8 mouse cellular contexts compared by ENCODE assay signal in genomic region chr3:51408561-51409183, GRCm38 (mm10). TPM values are rescaled to one million over a fixed set of nuclear protein-coding genes. Genes with fewer than 3 reads are reported as not detected.
DNase-seq lines count a peak whose midpoint lies in the region; ATAC-seq lines count a peak whose summit lies in the region.

Gene Ndufc1, minus strand, starts transcription at chr3:51408988.

- DNase-seq in adipocyte (ENCODE audit: low spot score) = peak; percentile 93
- DNase-seq in embryo, embryonic 10 days (ENCODE audit: low spot score) = peak; percentile 96
- DNase-seq in gastrocnemius, postnatal 14 days = peak; percentile 98
- peak; percentile 94 to 97 for DNase-seq in left cerebral cortex, postnatal 10 days (ENCODE audit: extremely low spot score in 1 of 2, low spot score in 2 of 2)
- peak; percentile 93 for DNase-seq in right cerebral cortex, postnatal 25 days
- peak; percentile 95 to 98 for DNase-seq in urinary bladder, postnatal 4 days (ENCODE audit: low spot score in 2 of 2)

- peak; percentile 98 for ATAC-seq in inflammation-experienced regulatory T-cells, adult 6 months
- ATAC-seq in megakaryocyte-erythroid progenitor cell, adult 5-6 weeks (replicated peaks; ENCODE audit: low FRiP score, low TSS enrichment, poor library complexity, severe bottlenecking) = peak; percentile 88

- intact Hi-C loops in gastrocnemius, postnatal 14 days (cut with DNase I; ENCODE audit: low total_unique reads) = no loop called here
- intact Hi-C loops in left cerebral cortex, postnatal 10 days (cut with DNase I) = no loop called here

RNA-seq across cellular contexts. Expression of gene Ndufc1, which starts in this region (rescaled TPM):
- total RNA-seq in gastrocnemius, postnatal 14 days (2021) = 1,000 to 10,000 TPM; 1,012 to 1,143 TPM
- polyA plus RNA-seq in inflammation-experienced regulatory T-cells, adult 6 months (2017; shearing (Covaris generic)) = 100 to 1,000 TPM; 222 to 324 (median 265) TPM
- 100 to 1,000 TPM; 341 to 350 TPM for total RNA-seq in left cerebral cortex, postnatal 10 days (2021)
- total RNA-seq in megakaryocyte-erythroid progenitor cell, adult 5-6 weeks (2014; fragmentation: Nextera tagmentation) = 273 and 323 TPM in 2 replicates
- total RNA-seq in megakaryocyte-erythroid progenitor cell, adult 5-6 weeks (2017) = 64.5 and 116 TPM in 2 replicates

Comparison
In these comparisons a context has a peak if more than half of its experiments do, and no peak if none do; other contexts are left out.
1. Peak in every context shown above with its lines: DNase-seq and ATAC-seq.